Mouse (Mus musculus): ENCODE data around the gene Tmem190. TPM values are rescaled to one million over a fixed set of nuclear protein-coding genes. Genes with fewer than 3 reads are reported as not detected.

The Tmem190 gene
- polyA plus RNA-seq (2015; fragmentation: Nextera tagmentation; extraction: Ambion mirVana): not detected in 2 replicates

GRCm38 (mm10) chr7:4782759-4783158 lies at the start of gene Tmem190, which contains the start of gene Il11:
Gene Tmem190, plus strand, starts transcription at chr7:4782937.
Gene Il11, minus strand, starts transcription at chr7:4782859.
- Histone ChIP-seq H3K9ac (no peak within 1 kb of the TSS), H3K27ac (no peak within 1 kb of the TSS), H3K9me3 (no peaks in the 10 kb centered on the region), H3K4me1 (peaks cover 4% of the 10 kb centered on the region; the same call in 1 of the 2 replicates), H3K4me2 (no peak within 1 kb of the TSS), H3K27me3 (peaks cover 37% of the 10 kb centered on the region), H3K4me3 (no peak within 1 kb of the TSS), H3K36me3 (no peaks in the 10 kb centered on the region)
- no peak for ATAC-seq (ENCODE audit: insufficient number of reproducible peaks, insufficient read depth, low FRiP score, low TSS enrichment, low read depth)
- 73% methylated on average over 2 of the region's 2 CpGs for WGBS

- Histone ChIP-seq H3K27ac (no peak overlapping the region), H3K4me3 (no peak overlapping the region), H3K4me1 (no peaks in the 10 kb centered on the region), H3K27me3 (no peaks in the 10 kb centered on the region), H3K9ac (no peak overlapping the region), H3K9me3 (no peaks in the 10 kb centered on the region), H3K4me2 (no peak overlapping the region), H3K36me3 (no peaks in the 10 kb centered on the region)
- ATAC-seq (ENCODE audit: insufficient number of reproducible peaks, insufficient read depth, low FRiP score, low TSS enrichment, low read depth): no peak
- WGBS: 63% methylated on average over 6 of the region's 6 CpGs
Measured at GRCm38 (mm10) chr7:4732968-4733392, 49.8 kb upstream of the Tmem190 start.

- 52% methylated on average over 10 of the region's 10 CpGs for WGBS
Measured at GRCm38 (mm10) chr7:4739041-4739543, 43.6 kb upstream of the Tmem190 start.

GRCm38 (mm10) chr7:4739544-4740275 lies 43.0 kb upstream of the Tmem190 start, which contains the start of gene Kmt5c:
Gene Kmt5c, plus strand, starts transcription at chr7:4740115.
- Histone ChIP-seq H3K4me1 (peaks cover 24% of the 10 kb centered on the region), H3K27me3 (no peaks in the 10 kb centered on the region), H3K36me3 (peaks cover 27% of the 10 kb centered on the region), H3K9me3 (no peaks in the 10 kb centered on the region), H3K4me2 (peak within 1 kb of the TSS; percentile 82), H3K27ac (peak within 1 kb of the TSS; percentile 92), H3K9ac (peak within 1 kb of the TSS; percentile 89), H3K4me3 (peak within 1 kb of the TSS; percentile 75)
- under 1% methylated on average over 38 of the region's 44 CpGs for WGBS
- ATAC-seq (ENCODE audit: insufficient number of reproducible peaks, insufficient read depth, low FRiP score, low TSS enrichment, low read depth): peak; percentile 99

More at GRCm38 (mm10) chr7:4739041-4739543, 43.6 kb upstream of the Tmem190 start:
- H3K4me2 ChIP-seq: peak overlapping the region; percentile 65
- peak overlapping the region; percentile 65 for H3K9ac ChIP-seq
- H3K4me3 ChIP-seq: peak overlapping the region; percentile 75
- H3K9me3 ChIP-seq: no peaks in the 10 kb centered on the region
- peaks cover 22% of the 10 kb centered on the region for H3K36me3 ChIP-seq
- peaks cover 24% of the 10 kb centered on the region for H3K4me1 ChIP-seq
- no peaks in the 10 kb centered on the region for H3K27me3 ChIP-seq
- H3K27ac ChIP-seq: peak overlapping the region; percentile 86
- no peak for ATAC-seq (ENCODE audit: insufficient number of reproducible peaks, insufficient read depth, low FRiP score, low TSS enrichment, low read depth)

GRCm38 (mm10) chr7:4740309-4740727 lies 42.4 kb upstream of the Tmem190 start:
- no peaks in the 10 kb centered on the region for H3K27me3 ChIP-seq
- ATAC-seq (ENCODE audit: insufficient number of reproducible peaks, insufficient read depth, low FRiP score, low TSS enrichment, low read depth): no peak; the same call in 1 of the 2 replicates

GRCm38 (mm10) chr7:4741151-4741550 lies 41.6 kb upstream of the Tmem190 start:
- Histone ChIP-seq H3K9ac (peak overlapping the region; percentile 89), H3K36me3 (peaks cover 39% of the 10 kb centered on the region), H3K9me3 (no peaks in the 10 kb centered on the region), H3K4me3 (peak overlapping the region; percentile 75), H3K4me1 (peaks cover 24% of the 10 kb centered on the region), H3K27me3 (no peaks in the 10 kb centered on the region), H3K27ac (peak overlapping the region; percentile 92), H3K4me2 (peak overlapping the region; percentile 82)
- ATAC-seq (ENCODE audit: insufficient number of reproducible peaks, insufficient read depth, low FRiP score, low TSS enrichment, low read depth): no peak
- WGBS: 10% methylated on average over 4 of the region's 4 CpGs

More at GRCm38 (mm10) chr7:4740309-4740727, 42.4 kb upstream of the Tmem190 start:
- Histone ChIP-seq H3K27ac (peak overlapping the region; percentile 92), H3K4me2 (peak overlapping the region; percentile 82), H3K4me3 (peak overlapping the region; percentile 75), H3K9me3 (no peaks in the 10 kb centered on the region), H3K4me1 (peaks cover 24% of the 10 kb centered on the region), H3K9ac (peak overlapping the region; percentile 89), H3K36me3 (peaks cover 30% of the 10 kb centered on the region)
- under 1% methylated on average over 14 of the region's 14 CpGs for WGBS

- Histone ChIP-seq H3K9ac (peak overlapping the region; percentile 89), H3K4me2 (peak overlapping the region; percentile 82), H3K4me1 (peaks cover 24% of the 10 kb centered on the region), H3K27me3 (no peaks in the 10 kb centered on the region), H3K27ac (0 out of 2 replicates have a peak overlapping the region, but pooled peaks have one; percentile 92), H3K36me3 (peaks cover 46% of the 10 kb centered on the region), H3K4me3 (peak overlapping the region; percentile 75; the same call in 1 of the 2 replicates), H3K9me3 (no peaks in the 10 kb centered on the region)
- WGBS: 85% methylated on average over 21 of the region's 21 CpGs
- ATAC-seq (ENCODE audit: insufficient number of reproducible peaks, insufficient read depth, low FRiP score, low TSS enrichment, low read depth): no peak
Measured at GRCm38 (mm10) chr7:4741672-4742481, 40.9 kb upstream of the Tmem190 start.

- H3K9me3 ChIP-seq: no peaks in the 10 kb centered on the region
- no peaks in the 10 kb centered on the region for H3K27me3 ChIP-seq
- H3K4me1 ChIP-seq: peaks cover 24% of the 10 kb centered on the region
- no peak for ATAC-seq (ENCODE audit: insufficient number of reproducible peaks, insufficient read depth, low FRiP score, low TSS enrichment, low read depth)
- H3K4me3 ChIP-seq: no peak overlapping the region
- peaks cover 50% of the 10 kb centered on the region for H3K36me3 ChIP-seq
- no peak overlapping the region for H3K4me2 ChIP-seq
- 89% methylated on average over 6 of the region's 6 CpGs for WGBS
- peak overlapping the region; percentile 52; the same call in 1 of the 2 replicates for H3K9ac ChIP-seq
- no peak overlapping the region for H3K27ac ChIP-seq
Measured at GRCm38 (mm10) chr7:4742482-4742819, 40.3 kb upstream of the Tmem190 start.

- peaks cover 24% of the 10 kb centered on the region for H3K4me1 ChIP-seq
- H3K27ac ChIP-seq: no peak overlapping the region
- ATAC-seq (ENCODE audit: insufficient number of reproducible peaks, insufficient read depth, low FRiP score, low TSS enrichment, low read depth): no peak
- 72% methylated on average over 2 of the region's 2 CpGs for WGBS
- peaks cover 50% of the 10 kb centered on the region for H3K36me3 ChIP-seq
- no peak overlapping the region for H3K4me3 ChIP-seq
- no peak overlapping the region for H3K4me2 ChIP-seq
- H3K27me3 ChIP-seq: no peaks in the 10 kb centered on the region
- no peak overlapping the region for H3K9ac ChIP-seq
- H3K9me3 ChIP-seq: no peaks in the 10 kb centered on the region
Measured at GRCm38 (mm10) chr7:4743354-4743753, 39.4 kb upstream of the Tmem190 start.

GRCm38 (mm10) chr7:4744886-4745285 lies 37.9 kb upstream of the Tmem190 start:
- Histone ChIP-seq H3K4me1 (peaks cover 17% of the 10 kb centered on the region), H3K9me3 (no peaks in the 10 kb centered on the region), H3K4me3 (no peak overlapping the region), H3K36me3 (peaks cover 53% of the 10 kb centered on the region), H3K27me3 (no peaks in the 10 kb centered on the region), H3K9ac (no peak overlapping the region), H3K27ac (no peak overlapping the region), H3K4me2 (no peak overlapping the region)
- no peak for ATAC-seq (ENCODE audit: insufficient number of reproducible peaks, insufficient read depth, low FRiP score, low TSS enrichment, low read depth)
- 94% methylated on average over 6 of the region's 6 CpGs for WGBS

- H3K4me1 ChIP-seq: peaks cover 13% of the 10 kb centered on the region
- peaks cover 53% of the 10 kb centered on the region for H3K36me3 ChIP-seq
- H3K4me3 ChIP-seq: no peak overlapping the region
- no peaks in the 10 kb centered on the region for H3K9me3 ChIP-seq
- no peak overlapping the region for H3K9ac ChIP-seq
- WGBS: 88% methylated on average over 22 of the region's 22 CpGs
- no peaks in the 10 kb centered on the region for H3K27me3 ChIP-seq
- H3K4me2 ChIP-seq: no peak overlapping the region
- ATAC-seq (ENCODE audit: insufficient number of reproducible peaks, insufficient read depth, low FRiP score, low TSS enrichment, low read depth): no peak
- no peak overlapping the region for H3K27ac ChIP-seq
Measured at GRCm38 (mm10) chr7:4746326-4746980, 36.3 kb upstream of the Tmem190 start.

All from embryonic facial prominence, embryonic 13.5 days (tissue).